Mouse (Mus musculus) embryonic fibroblast, embryonic 13.5 days (primary cell): ENCODE results near the gene D130043K22Rik.

ENCODE experiments used
- CTCF ChIP-seq: IDR thresholded peaks from 2 replicates; pipeline ENCODE4 v1.5.1; 2011; ENCODE audit warnings: mild to moderate bottlenecking, control low read depth, low read length, moderate library complexity, borderline replicate concordance; ENCODE audit not compliant: insufficient read depth
- POLR2A ChIP-seq: IDR thresholded peaks from 2 replicates; pipeline ENCODE4 v1.6.1; 2011; ENCODE audit warnings: low read depth, mild to moderate bottlenecking, control low read depth, low read length, moderate library complexity

DNA sequence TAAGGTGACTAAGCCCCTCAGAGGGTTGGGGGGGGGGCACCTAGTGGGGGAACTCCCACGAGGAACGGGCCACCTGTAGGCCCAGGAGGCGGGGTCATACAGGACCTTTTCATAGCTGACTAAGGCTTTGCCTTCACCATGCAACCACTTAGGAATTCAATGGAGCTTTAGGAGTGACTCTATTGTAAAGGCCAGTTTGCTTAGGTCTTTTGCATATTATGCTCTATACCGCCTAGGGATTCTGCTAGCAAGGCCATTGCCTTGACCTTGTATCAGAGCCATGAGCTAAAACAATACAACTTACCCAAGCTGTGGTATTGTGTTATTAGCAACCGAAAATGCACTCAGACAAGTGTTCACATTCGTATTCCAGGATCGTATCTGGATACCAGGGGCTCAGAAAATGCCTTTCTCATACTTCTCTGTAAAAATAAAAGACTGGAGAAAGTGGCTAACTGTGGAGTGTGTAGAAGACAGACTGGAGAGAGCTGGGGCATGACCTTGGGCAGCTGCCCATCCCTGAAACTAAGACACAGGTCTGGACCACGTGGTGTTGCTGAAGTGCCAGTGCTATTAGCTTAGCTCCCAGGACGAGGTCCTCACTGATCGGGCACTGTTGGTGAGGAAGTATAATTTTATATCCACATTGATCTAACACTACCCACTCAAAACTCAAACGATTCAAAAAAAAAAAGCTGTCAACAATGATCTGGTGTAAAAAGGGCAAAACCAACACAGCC lies 62.1 kb downstream of the D130043K22Rik start:
- TF ChIP-seq POLR2A, result no peak
- no peak for TF ChIP-seq CTCF
